ENCODE assay signal across 7 mouse cellular contexts in the genomic region with DNA sequence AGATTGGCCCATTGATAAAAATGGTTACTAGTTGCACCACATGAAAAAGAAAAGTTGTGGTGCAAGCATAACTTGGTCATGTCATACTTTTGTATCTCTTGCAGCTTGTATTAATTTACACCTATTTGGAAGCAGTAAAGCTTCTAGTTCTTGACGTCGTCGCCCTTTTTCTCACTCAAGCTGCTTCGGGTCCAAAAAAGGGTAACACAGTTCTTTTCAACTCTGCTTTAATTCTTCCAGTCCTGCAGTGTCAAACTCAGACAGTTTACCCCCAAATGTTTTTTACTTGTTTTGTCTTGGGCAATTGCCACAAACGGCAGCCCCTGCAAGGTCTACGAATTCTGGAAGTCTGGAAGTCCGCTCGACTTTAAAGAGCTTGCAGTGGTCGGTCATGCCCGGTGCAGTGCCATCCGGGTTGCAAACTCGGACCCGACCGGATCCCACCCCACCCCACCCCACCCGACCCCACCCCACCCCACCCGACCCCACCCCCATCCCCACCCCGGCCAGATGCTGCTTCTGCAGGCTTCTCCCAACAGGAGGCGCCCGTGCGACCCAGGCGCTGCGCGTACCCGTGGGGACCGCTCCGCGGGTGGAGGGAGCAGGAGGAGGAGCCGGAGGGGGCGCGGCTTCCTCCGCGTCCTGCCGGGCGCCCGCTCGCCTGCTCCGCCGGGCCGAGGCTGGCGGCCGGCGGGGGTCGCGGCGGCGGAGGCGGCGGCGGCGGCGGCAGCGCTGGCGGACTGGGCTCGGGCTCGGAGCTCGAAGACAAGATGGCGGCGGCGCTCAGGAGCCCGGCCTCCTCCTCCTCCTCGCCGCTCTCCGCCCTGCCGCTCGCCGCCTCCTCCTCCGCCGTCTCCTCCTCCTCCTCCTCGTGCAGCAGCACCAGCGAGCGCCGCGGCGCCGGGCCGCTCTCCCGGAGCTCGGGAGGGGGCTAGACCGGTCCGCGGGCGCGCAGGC. TPM values are rescaled to one million over a fixed set of nuclear protein-coding genes. Genes with fewer than 3 reads are reported as not detected.
DNase-seq lines count a peak whose midpoint lies in the region; ATAC-seq lines count a peak whose summit lies in the region.

A gene (plus strand): TSS at position 673 of the 957 bp plus-strand sequence.

- peak within 1 kb of the TSS; percentile 82 for H3K4me3 ChIP-seq in intestine, embryonic 16.5 days (ENCODE audit: low read length)
- peak within 1 kb of the TSS; percentile 96 for H3K4me3 ChIP-seq in limb, embryonic 10.5 days
- H3K4me3 ChIP-seq in midbrain, embryonic 12.5 days = peak within 1 kb of the TSS; percentile 98

- peak within 1 kb of the TSS; percentile 92 for H3K27ac ChIP-seq in intestine, embryonic 16.5 days (ENCODE audit: low read length)
- peak within 1 kb of the TSS; percentile 97 for H3K27ac ChIP-seq in limb, embryonic 10.5 days
- peak within 1 kb of the TSS; percentile 96 for H3K27ac ChIP-seq in midbrain, embryonic 12.5 days (replicated peaks)

- H3K36me3 ChIP-seq in intestine, embryonic 16.5 days (ENCODE audit: control insufficient read depth, insufficient read depth, low read length) = no peaks in the 10 kb centered on the region
- no peaks in the 10 kb centered on the region for H3K36me3 ChIP-seq in limb, embryonic 10.5 days
- no peaks in the 10 kb centered on the region for H3K36me3 ChIP-seq in midbrain, embryonic 12.5 days

- peak within 1 kb of the TSS; percentile 71 for H3K4me2 ChIP-seq in intestine, embryonic 16.5 days (ENCODE audit: low read depth, low read length)
- peak within 1 kb of the TSS; percentile 65 for H3K4me2 ChIP-seq in midbrain, embryonic 12.5 days (replicated peaks)

- peak within 1 kb of the TSS; percentile 96 for H3K9ac ChIP-seq in intestine, embryonic 16.5 days (ENCODE audit: low read depth, low read length)
- peak within 1 kb of the TSS; percentile 97 for H3K9ac ChIP-seq in midbrain, embryonic 12.5 days (replicated peaks)

- peaks cover 44% of the 10 kb centered on the region for H3K4me1 ChIP-seq in intestine, embryonic 16.5 days (ENCODE audit: control insufficient read depth, insufficient read depth, low read length)
- H3K4me1 ChIP-seq in limb, embryonic 10.5 days = peaks cover 43% of the 10 kb centered on the region
- peaks cover 32% of the 10 kb centered on the region for H3K4me1 ChIP-seq in midbrain, embryonic 12.5 days

- peak; percentile 90 to 95 for DNase-seq in adrenal gland, adult (ENCODE audit: inconsistent age in 2 of 2, low spot score in 1 of 2)
- DNase-seq in embryo, embryonic 10 days (ENCODE audit: low spot score) = peak; percentile 89
- DNase-seq in gastrocnemius, postnatal 4 days (ENCODE audit: low spot score in 2 of 2) = peak; percentile 83 to 88
- DNase-seq in limb, embryonic 10.5 days (ENCODE audit: low spot score) = peak; percentile 88
- DNase-seq in spleen, adult 18-20 months = peak; percentile 78 to 87

- no peaks in the 10 kb centered on the region for H3K9me3 ChIP-seq in intestine, embryonic 16.5 days (ENCODE audit: control insufficient read depth, low read length)
- H3K9me3 ChIP-seq in limb, embryonic 10.5 days (replicated peaks) = no peaks in the 10 kb centered on the region
- no peaks in the 10 kb centered on the region for H3K9me3 ChIP-seq in midbrain, embryonic 12.5 days

- H3K27me3 ChIP-seq in intestine, embryonic 16.5 days (replicated peaks; ENCODE audit: control insufficient read depth, insufficient read depth, low read length) = no peaks in the 10 kb centered on the region
- peaks cover 31% of the 10 kb centered on the region for H3K27me3 ChIP-seq in limb, embryonic 10.5 days (ENCODE audit: low read depth, poor library complexity, severe bottlenecking)
- peaks cover 4% of the 10 kb centered on the region; the same call in 1 of the 2 replicates for H3K27me3 ChIP-seq in midbrain, embryonic 12.5 days

- 3% methylated on average over 47 of the region's 83 CpGs for WGBS in intestine, embryonic 16.5 days
- WGBS in limb, embryonic 10.5 days = 2% methylated on average over 67 of the region's 83 CpGs
- 4% methylated on average over 35 of the region's 83 CpGs for WGBS in midbrain, embryonic 12.5 days

- ATAC-seq in intestine, embryonic 16.5 days = peak; percentile 77
- peak; percentile 89 for ATAC-seq in midbrain, embryonic 12.5 days (ENCODE audit: low FRiP score, low read depth)

RNA-seq across cellular contexts. Expression of the gene that starts here (rescaled TPM):
- 10 to 100 TPM; 56.4 to 66.9 TPM for total RNA-seq in gastrocnemius, postnatal 4 days (2021)
- 6.3 and 10.3 TPM in 2 replicates for polyA plus RNA-seq in intestine, embryonic 16.5 days (2015; fragmentation: Nextera tagmentation; extraction: Ambion mirVana)
- polyA plus RNA-seq in limb, embryonic 10.5 days (2016; fragmentation: Nextera tagmentation; extraction: Ambion mirVana) = 6.6 and 8.3 TPM in 2 replicates
- 12.1 and 13.8 TPM in 2 replicates for polyA plus RNA-seq in midbrain, embryonic 12.5 days (2016; fragmentation: Nextera tagmentation; extraction: Ambion mirVana)

Comparison
In these comparisons a context has a peak if more than half of its experiments do, and no peak if none do; other contexts are left out.
1. Peak in every context shown above with its lines: DNase-seq, ATAC-seq, H3K4me3 ChIP-seq and H3K27ac ChIP-seq.